Mouse (Mus musculus): ENCODE results near the gene Dtymk. TPM values are rescaled to one million over a fixed set of nuclear protein-coding genes. Genes with fewer than 3 reads are reported as not detected.

The Dtymk gene
- polyA plus RNA-seq, 1 experiment, result 39.9 TPM

Other genes with a start within 250 kb of the Dtymk start
- 27.4 and 29.6 TPM in 2 replicates for gene Stk25, start 143.3 kb downstream of the Dtymk start, polyA plus RNA-seq (2012; ENCODE audit: insufficient read depth, insufficient read length, missing spikeins)
- 1.2 and 2.1 TPM in 2 replicates for gene Bok, start 116.3 kb downstream of the Dtymk start, polyA plus RNA-seq (2012; ENCODE audit: insufficient read depth, insufficient read length, missing spikeins)
- gene Atg4b, start 50.4 kb downstream of the Dtymk start, polyA plus RNA-seq (2012; ENCODE audit: insufficient read depth, insufficient read length, missing spikeins), result 34.8 and 43.4 TPM in 2 replicates
- 23.4 and 24.1 TPM in 2 replicates for gene Thap4, start 47.1 kb downstream of the Dtymk start, polyA plus RNA-seq (2012; ENCODE audit: insufficient read depth, insufficient read length, missing spikeins)
- gene Ing5, start 2.0 kb upstream of the Dtymk start, polyA plus RNA-seq (2012; ENCODE audit: insufficient read depth, insufficient read length, missing spikeins), result 5.0 and 6.1 TPM in 2 replicates
- gene D2hgdh, start 23.0 kb upstream of the Dtymk start, polyA plus RNA-seq (2012; ENCODE audit: insufficient read depth, insufficient read length, missing spikeins), result 23.7 and 30.9 TPM in 2 replicates
- gene Gal3st2, start 59.4 kb upstream of the Dtymk start, polyA plus RNA-seq (2012; ENCODE audit: insufficient read depth, insufficient read length, missing spikeins), result not detected in 2 replicates
- gene Gal3st2b, start 116.4 kb upstream of the Dtymk start, polyA plus RNA-seq (2012; ENCODE audit: insufficient read depth, insufficient read length, missing spikeins), result not detected in 2 replicates
- not detected in 2 replicates for gene Gal3st2c, start 188.6 kb upstream of the Dtymk start, polyA plus RNA-seq (2012; ENCODE audit: insufficient read depth, insufficient read length, missing spikeins)
- gene Neu4, start 218.5 kb upstream of the Dtymk start, polyA plus RNA-seq (2012; ENCODE audit: insufficient read depth, insufficient read length, missing spikeins), result not detected in 2 replicates

Measured in brown adipose tissue, adult 24 weeks (tissue).